Mouse (Mus musculus) adrenal gland, postnatal 10 days (tissue): ENCODE data around the gene Lck. TPM values are rescaled to one million over a fixed set of nuclear protein-coding genes. Genes with fewer than 3 reads are reported as not detected.

Experiments
- DNase-seq: peaks from one replicate; pipeline ENCODE4 v3.0.0; 2021; ENCODE audit warnings: mixed read lengths
- total RNA-seq, 2 experiments: library from RNA; stranded (reverse); gene quantifications; 2 replicates each; pipeline ENCODE4 v1.2.3; 2021

Lck gene
- total RNA-seq, 2 experiments from 2014 or later = 8.1 to 9.8 TPM

GRCm38 (mm10) chr4:129585773-129586172, 12.3 kb upstream of the Lck start:
- no peak for DNase-seq

DNA sequence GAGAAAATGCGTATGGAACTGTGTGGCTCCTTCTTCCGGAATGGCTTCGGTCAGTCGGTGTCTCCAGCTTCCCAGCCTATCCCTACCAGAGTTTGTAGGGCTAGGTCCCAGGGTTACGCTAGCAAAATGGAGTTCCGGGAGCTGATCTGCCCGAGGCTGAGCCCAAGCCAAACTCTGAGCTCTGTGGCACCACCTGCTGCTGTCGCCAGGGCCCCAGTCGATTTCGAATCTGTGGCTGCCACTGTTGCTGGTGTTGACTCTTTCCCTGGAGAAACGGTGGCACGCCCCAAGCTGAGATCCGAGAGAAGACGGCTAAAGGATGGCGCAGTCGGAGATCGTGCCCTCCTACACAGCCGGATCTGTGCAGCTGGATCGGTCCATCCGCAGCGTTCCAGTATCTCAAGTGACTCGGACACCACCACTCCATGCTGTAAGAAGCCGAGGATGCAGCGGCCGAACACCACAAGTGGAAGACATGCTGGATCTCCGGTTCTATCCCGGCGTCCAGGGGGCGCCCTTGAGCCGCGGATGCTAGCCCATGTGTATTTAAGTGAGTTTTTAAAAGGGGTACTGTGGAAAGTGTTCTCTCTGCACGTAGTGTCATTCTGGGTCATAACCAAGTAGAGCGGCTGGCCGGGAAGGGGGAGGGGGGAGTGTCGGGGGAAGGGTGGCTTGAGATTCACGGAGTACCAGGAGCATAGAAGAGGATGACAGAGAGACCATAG, 11.6 kb upstream of the Lck start:
- DNase-seq = peak; percentile 92

GRCm38 (mm10) chr4:129584370-129584769, 10.9 kb upstream of the Lck start:
- DNase-seq = no peak

GRCm38 (mm10) chr4:129582251-129582650, 8.8 kb upstream of the Lck start:
- no peak for DNase-seq

GRCm38 (mm10) chr4:129580347-129580746, 6.9 kb upstream of the Lck start:
- DNase-seq = no peak

DNA sequence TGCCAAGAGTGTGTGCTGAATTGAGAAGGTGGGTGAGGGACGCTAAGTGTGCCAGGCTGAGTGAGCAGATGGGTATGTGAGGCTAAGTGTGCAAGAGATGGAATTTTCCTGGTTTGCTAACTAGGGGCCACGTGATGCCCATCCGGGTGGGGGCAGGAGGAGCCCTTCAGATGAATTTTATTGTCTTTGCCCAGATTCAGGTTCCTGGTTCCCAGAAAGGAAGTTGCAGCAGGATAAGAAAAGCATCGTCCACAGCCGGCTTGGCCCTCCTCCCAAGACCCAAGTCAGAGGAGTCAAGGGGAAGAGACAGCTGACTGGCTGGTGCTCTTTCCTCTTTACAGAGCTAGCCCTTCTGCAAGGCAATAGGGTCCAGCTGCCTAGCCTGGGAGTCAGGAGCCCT, 5.0 kb upstream of the Lck start, which contains the start of gene Fam167b:
Gene Fam167b (minus strand): TSS at position 84 of the 400 bp plus-strand sequence.
- DNase-seq = peak; percentile 39

DNA sequence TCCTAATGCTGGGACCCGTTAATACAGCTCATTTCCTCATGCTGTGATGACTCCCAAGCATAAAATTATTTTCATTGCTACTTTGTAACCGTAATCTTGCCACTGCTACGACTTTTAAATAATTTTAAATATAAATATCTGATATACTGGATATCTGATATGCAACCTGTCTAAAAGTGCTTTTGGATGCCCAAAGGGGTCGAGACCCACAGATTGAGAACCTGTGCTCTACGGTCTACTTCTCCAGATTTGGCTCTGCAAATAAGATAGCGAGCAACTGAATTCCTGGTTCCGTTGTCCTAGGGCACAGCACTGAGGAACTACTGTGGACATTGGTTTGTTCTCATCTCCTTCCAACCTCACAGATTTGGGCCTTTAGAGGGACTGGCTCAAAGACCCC, 4.2 kb upstream of the Lck start:
- DNase-seq = no peak

GRCm38 (mm10) chr4:129576863-129577491, 3.5 kb upstream of the Lck start:
- peak; percentile 86 for DNase-seq

- no peak for DNase-seq
Observed at GRCm38 (mm10) chr4:129575171-129575844, 1.9 kb upstream of the Lck start.

DNA sequence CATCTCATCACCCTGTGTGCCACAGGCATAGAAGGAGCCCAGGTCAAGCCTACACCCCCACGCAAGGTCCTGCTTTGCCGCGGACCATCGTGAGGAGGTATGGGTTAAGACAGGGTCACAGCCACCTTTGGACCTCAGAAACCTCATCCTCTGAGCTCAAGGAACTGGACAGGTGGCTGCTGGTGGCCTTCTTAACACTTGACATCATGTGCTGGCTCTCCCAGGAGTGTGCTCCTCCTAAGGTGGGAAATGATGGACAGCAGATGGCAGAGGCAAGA, 409 bp downstream of the Lck start:
- DNase-seq = no peak

- no peak for DNase-seq
Observed at GRCm38 (mm10) chr4:129572236-129573092, 977 bp downstream of the Lck start.

- no peak for DNase-seq
Observed at GRCm38 (mm10) chr4:129571551-129572084, 1.8 kb downstream of the Lck start.

DNA sequence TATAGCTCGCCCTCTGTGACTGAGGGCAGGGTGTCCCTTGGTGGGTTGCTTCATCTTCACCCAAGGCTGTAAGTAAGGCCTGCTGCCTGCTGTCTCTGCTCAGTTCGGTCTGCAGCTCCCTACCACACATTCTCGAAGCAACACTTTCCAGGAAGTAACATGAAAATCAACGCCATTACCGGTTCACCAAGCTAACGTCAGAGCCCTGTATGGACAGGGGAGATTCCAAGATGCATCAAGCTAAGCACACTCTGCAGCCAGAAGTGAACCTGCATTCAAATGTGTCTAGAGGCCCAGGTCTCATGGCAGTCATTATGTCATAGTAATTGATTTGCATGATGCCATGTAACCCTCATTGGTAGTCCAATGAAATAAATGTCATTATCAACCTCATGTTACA, 3.4 kb downstream of the Lck start:
- DNase-seq = no peak

GRCm38 (mm10) chr4:129568366-129568765, 5.1 kb downstream of the Lck start:
- DNase-seq = no peak

- no peak for DNase-seq
Observed at GRCm38 (mm10) chr4:129565139-129565538, 8.3 kb downstream of the Lck start.

DNA sequence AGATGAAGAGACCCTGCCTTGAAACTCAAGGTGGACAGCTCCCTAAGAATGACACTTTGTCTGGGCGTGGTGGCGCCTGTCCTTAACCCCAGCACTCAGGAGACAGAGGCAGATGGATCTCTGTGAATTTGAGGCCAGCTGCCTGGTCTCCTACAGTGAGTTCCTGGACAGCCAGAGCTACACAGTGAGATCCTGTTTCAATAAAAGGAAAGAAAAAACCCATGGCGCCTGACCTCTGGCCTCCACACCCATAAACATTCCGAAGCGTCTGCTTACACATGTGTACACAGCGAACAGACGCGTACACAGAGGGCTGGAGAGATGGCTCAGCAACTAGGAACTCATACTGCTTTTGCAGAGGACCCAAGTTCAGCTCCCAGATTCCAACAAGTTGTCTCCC, 9.7 kb downstream of the Lck start:
- DNase-seq = no peak

- no peak for DNase-seq
Observed at GRCm38 (mm10) chr4:129561184-129561583, 12.3 kb downstream of the Lck start.

DNA sequence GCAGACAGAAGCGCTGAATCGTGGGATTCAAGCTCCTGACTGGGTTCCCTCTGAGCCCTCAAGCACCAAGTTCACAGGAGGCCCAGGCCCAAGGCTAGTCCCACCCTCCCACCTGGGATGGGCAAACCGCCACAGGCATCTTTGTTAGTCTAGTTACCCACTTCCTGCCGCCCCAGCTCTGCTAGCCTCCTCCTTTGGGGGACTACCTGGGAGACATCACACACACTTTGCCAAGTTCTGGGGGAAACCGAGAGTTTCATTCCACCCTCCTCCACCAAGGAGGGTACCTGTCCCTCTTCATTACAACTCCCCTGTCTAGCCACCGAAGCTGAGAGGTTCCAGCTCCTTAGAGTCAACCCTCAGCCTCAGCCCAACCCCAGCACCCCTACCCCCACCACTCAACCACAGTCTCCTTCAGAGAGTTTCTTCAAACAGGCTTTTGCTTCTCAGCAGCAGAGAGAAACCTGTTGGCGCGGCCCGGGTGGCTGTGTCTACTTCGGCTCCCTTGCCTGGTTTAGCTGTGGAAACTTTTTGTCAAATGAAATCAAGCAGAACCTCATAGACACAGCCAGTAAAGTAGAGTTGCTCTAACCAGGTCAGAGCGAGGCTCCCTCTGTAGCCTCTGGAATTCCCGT, 15.0 kb downstream of the Lck start:
- no peak for DNase-seq

- DNase-seq = no peak
Observed at GRCm38 (mm10) chr4:129557256-129557808, 16.1 kb downstream of the Lck start.

DNA sequence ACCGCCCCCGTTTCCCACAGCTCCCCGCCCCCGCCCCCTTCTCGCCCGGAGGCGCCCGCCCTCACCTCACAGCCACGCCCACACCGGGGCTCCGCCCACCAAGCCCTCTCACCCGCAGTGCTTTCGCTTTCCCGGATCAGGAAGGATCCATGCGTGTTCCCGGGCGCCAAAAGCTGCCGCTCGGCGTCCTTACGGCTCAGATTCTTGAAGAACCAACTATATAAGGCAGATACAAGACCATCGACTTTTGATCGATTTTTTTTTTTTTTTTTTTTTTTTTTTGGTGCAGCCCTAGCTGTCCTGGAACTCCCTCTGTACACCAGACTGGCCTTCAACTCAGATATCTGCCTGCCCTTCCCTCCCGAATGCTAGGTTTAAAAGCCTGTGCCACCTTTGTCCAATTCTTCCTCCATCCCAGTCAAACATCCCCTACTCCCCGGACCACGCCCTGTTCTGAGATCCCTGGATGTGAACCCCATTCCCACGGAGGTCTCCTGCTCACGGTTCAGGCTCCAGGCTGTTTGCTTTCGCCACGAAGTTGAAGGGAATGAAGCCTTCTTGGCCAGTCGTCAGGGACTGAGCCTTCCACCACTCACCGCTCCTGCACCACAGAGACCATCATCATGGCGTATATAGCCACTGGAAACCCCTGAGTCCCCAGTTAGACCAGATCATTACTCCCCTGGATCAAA, 16.8 kb downstream of the Lck start:
- DNase-seq = peak; percentile 96
